Mouse (Mus musculus) intestine, embryonic 16.5 days (tissue): Measurements from ENCODE around the gene Gltpd2. TPM values are rescaled to one million over a fixed set of nuclear protein-coding genes. Genes with fewer than 3 reads are reported as not detected.
A peak's percentile ranks its signal among the peaks of the same experiment; 100 is the strongest.

ENCODE experiments used
- ATAC-seq: fragments of 200-750 bp; cut with Nextera tagmentation; 2 replicates; pipeline ENCODE4 v1.8.0; 2017; ENCODE audit warnings: moderate TSS enrichment, moderate library complexity
- H3K27ac ChIP-seq: fragments of 300-500 bp; sonication (generic); 2 replicates; pipeline ENCODE4 v1.5.1; 2014; ENCODE audit warnings: mild to moderate bottlenecking, low read length
- H3K27me3 ChIP-seq: fragments of 300-500 bp; sonication (generic); replicated peaks from 2 replicates; pipeline ENCODE4 v1.6.1; 2014; ENCODE audit warnings: low read length, control low read depth, mixed read lengths; ENCODE audit not compliant: control insufficient read depth, insufficient read depth
- H3K36me3 ChIP-seq: fragments of 300-500 bp; sonication (generic); 2 replicates; pipeline ENCODE4 v1.6.1; 2014; ENCODE audit warnings: low read length, control low read depth; ENCODE audit not compliant: control insufficient read depth, insufficient read depth
- H3K4me1 ChIP-seq: fragments of 300-500 bp; sonication (generic); 2 replicates; pipeline ENCODE4 v1.6.1; 2014; ENCODE audit warnings: low read length, control low read depth, mixed read lengths; ENCODE audit not compliant: control insufficient read depth, insufficient read depth
- H3K4me2 ChIP-seq: fragments of 300-500 bp; sonication (generic); 2 replicates; pipeline ENCODE4 v1.6.1; 2014; ENCODE audit warnings: low read depth, low read length, control low read depth
- H3K4me3 ChIP-seq: fragments of 300-500 bp; sonication (generic); 2 replicates; pipeline ENCODE4 v1.5.1; 2014; ENCODE audit warnings: mild to moderate bottlenecking, low read length
- H3K9ac ChIP-seq: fragments of 300-500 bp; sonication (generic); 2 replicates; pipeline ENCODE4 v1.6.1; 2014; ENCODE audit warnings: low read depth, low read length
- H3K9me3 ChIP-seq: fragments of 300-500 bp; sonication (generic); 2 replicates; pipeline ENCODE4 v1.6.1; 2016; ENCODE audit warnings: low read length, control low read depth; ENCODE audit not compliant: control insufficient read depth
- WGBS: fragments of 180-500 bp; shearing (Covaris S2); extraction: QIAGEN DNeasy Blood & Tissue Kit; methylation state at CpG from one replicate; pipeline ENCODE4 v1.1.7; 2014; 5-methylcytosine and 5-hydroxymethylcytosine counted together
- polyA plus RNA-seq: library from polyadenylated mRNA; unstranded; fragments of >200 nt; fragmentation: Nextera tagmentation; extraction: Ambion mirVana; gene quantifications from 2 replicates; pipeline ENCODE4 v1.2.1, GENCODE M21; 2015

Gene Gltpd2
- polyA plus RNA-seq, 1 experiment from 2014 or later = 2.0 TPM

DNA sequence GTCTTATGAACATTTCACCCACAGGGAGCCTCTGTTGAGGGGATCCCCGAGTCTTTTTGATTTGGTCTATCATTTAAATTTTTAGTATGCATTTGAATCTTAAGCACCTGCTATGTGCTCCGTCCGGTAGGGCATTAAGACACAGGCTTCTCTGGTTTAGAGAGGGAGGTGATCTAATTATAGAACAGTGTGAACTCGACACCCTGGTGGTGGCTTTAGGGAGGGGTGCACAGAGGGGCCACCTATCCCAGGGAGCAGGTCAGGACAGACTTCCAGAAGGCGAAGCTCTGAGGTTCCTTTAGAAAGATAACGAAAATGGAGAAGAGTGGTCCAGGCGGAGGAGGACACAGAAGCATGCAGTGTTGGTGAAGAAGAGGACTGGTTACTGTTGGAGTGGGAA, 25.5 kb downstream of the Gltpd2 start:
- Histone ChIP-seq H3K9me3 (no peaks in the 10 kb centered on the region), H3K4me2 (no peak overlapping the region), H3K27ac (no peak overlapping the region), H3K27me3 (no peaks in the 10 kb centered on the region), H3K4me1 (peaks cover 5% of the 10 kb centered on the region), H3K4me3 (no peak overlapping the region), H3K9ac (no peak overlapping the region), H3K36me3 (no peaks in the 10 kb centered on the region)
- 75% methylated on average over 7 of the region's 7 CpGs for WGBS
- ATAC-seq = no peak

DNA sequence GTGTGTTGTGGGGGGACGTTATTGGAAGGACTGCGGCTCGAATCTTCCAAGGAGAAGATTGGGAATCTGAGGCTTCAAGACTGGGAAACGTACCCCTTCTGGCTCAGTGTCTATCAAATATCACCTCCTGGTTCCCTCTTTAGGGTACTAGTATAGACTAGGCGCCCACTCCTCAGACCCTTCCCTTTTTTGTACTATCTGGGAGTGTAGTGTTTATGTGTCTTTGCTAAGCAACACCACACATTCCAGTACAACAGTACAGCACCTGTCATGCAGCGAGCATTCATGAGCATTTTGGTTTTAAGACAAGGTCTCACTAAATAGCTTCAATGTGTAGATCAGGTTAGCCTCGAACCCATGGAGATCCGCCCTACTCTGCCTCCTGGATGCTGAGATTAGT, 32.5 kb downstream of the Gltpd2 start:
- Histone ChIP-seq H3K4me2 (no peak overlapping the region), H3K27ac (no peak overlapping the region), H3K9me3 (no peaks in the 10 kb centered on the region), H3K4me3 (no peak overlapping the region), H3K9ac (no peak overlapping the region), H3K4me1 (no peaks in the 10 kb centered on the region), H3K36me3 (no peaks in the 10 kb centered on the region; the same call in 1 of the 2 replicates), H3K27me3 (no peaks in the 10 kb centered on the region)
- WGBS = 87% methylated on average over 8 of the region's 8 CpGs
- ATAC-seq = no peak

DNA sequence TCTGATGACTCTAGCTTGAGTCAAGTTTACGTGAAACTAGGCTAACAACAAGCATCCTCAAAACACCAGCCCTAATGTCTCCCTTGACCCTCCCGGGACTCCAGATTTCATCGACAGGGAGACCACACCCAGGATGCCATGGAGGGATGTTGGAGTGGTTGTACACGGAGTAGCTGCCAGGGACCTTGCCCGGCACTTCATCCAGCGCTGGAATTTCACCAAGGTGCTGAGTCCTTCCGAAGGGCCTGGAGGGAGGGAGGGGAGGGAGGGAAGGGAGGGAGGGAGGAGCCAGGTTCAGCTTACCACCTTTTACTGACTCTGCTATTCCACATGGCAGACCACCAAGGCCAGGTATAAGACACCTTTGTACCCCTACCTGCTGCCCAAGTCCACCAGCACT, 34.9 kb downstream of the Gltpd2 start:
- Histone ChIP-seq H3K27ac (no peak overlapping the region), H3K4me3 (no peak overlapping the region), H3K9me3 (no peaks in the 10 kb centered on the region), H3K9ac (no peak overlapping the region), H3K36me3 (no peaks in the 10 kb centered on the region; the same call in 1 of the 2 replicates), H3K4me1 (no peaks in the 10 kb centered on the region), H3K27me3 (no peaks in the 10 kb centered on the region), H3K4me2 (no peak overlapping the region)
- no peak for ATAC-seq
- 35% methylated on average over 6 of the region's 7 CpGs for WGBS

DNA sequence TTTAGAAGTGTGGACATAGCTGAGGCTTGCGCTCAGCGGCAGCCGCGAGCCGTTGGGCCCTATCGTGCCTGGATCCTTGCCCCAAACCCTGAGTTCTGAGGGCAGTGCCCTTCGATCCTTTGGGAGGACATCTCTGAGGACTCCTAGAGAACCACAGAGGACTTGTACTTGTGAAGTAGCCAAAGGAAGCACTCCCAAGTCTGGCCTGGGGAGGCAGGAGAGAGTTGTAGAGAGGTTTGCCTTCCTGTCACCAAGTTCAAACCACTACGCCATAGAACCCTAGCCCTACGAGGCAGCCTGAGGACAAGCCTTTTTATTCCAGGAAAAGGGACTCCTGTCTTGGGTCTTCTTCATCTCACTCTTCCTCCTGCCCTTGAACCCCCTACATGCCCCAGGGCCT, 38.5 kb downstream of the Gltpd2 start:
- Histone ChIP-seq H3K36me3 (no peaks in the 10 kb centered on the region; the same call in 1 of the 2 replicates), H3K4me1 (peaks cover 7% of the 10 kb centered on the region; the same call in 1 of the 2 replicates), H3K27ac (no peak overlapping the region), H3K4me2 (no peak overlapping the region), H3K4me3 (no peak overlapping the region), H3K9ac (no peak overlapping the region), H3K27me3 (no peaks in the 10 kb centered on the region), H3K9me3 (no peaks in the 10 kb centered on the region)
- ATAC-seq = no peak
- 91% methylated on average over 9 of the region's 9 CpGs for WGBS

DNA sequence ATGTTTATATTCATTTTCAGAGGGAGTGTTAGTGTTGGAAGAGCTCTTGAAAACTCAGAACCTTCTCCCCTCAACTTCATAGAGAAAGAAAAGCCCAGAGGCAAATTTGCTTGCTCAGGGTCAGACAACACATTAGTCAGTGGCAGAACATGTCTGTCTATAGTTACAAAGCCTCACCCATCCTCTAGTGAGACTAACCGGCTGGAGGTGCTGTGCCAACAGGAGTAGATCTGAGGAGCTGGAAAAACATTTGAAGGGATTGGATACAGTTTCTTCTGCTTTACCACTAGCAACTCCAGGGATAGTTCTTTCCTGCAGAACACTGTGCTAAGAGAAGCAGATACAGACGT, 42.9 kb downstream of the Gltpd2 start:
- peaks cover 26% of the 10 kb centered on the region for H3K4me1 ChIP-seq
- peak; percentile 32; the same call in 1 of the 2 replicates for ATAC-seq

DNA sequence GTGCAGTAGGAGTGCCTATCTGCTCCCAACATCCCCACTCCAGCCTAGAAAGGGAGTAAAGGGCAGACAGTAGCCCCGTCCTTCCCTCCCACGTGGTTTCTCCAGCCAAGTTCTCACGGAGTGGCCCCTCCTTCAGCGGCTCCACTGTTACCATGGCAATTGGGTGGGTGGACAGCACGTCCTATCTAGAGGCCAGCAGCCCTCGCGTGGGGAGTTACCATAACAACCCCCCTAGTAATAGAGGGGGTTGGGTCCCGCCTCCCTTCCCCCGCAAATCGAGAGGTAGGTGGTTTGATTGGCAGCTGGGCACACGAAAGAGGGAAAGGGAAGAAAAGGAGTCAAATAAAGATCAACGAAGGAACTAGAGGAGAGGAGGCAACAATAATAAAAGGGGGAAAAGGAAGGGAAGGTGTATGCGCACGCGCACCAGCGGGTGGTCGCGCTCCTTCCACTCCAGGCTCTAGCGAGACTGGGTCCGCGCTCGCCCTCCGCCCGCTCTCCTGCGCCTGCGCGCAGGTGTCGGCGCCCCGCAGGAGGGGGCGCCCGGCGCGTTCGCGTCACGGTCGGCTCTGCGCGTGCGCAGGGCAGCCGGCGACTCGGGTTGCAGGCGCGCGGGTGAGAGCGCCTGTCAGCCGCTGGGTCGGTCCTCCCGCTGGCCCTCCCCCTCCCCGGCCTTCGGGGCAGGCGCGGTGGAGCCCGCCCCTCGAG, 43.4 kb downstream of the Gltpd2 start, which contains the start of gene Mink1:
Gene Mink1, plus strand, starts transcription at position 595 of the 708 bp plus-strand sequence.
- peak; percentile 91 for ATAC-seq
- H3K4me3 ChIP-seq = peak within 1 kb of the TSS; percentile 74
- H3K27me3 ChIP-seq = no peaks in the 10 kb centered on the region
- under 1% methylated on average over 53 of the region's 57 CpGs for WGBS
- peak within 1 kb of the TSS; percentile 92 for H3K27ac ChIP-seq
- H3K4me1 ChIP-seq = peaks cover 26% of the 10 kb centered on the region
- peak within 1 kb of the TSS; percentile 88 for H3K9ac ChIP-seq
- peak within 1 kb of the TSS; percentile 87 for H3K4me2 ChIP-seq
- no peaks in the 10 kb centered on the region for H3K9me3 ChIP-seq
- no peaks in the 10 kb centered on the region for H3K36me3 ChIP-seq

More for the DNA sequence above, 42.9 kb downstream of the Gltpd2 start:
- H3K9ac ChIP-seq = peak overlapping the region; percentile 88
- H3K4me3 ChIP-seq = peak overlapping the region; percentile 74
- no peaks in the 10 kb centered on the region for H3K9me3 ChIP-seq
- H3K36me3 ChIP-seq = no peaks in the 10 kb centered on the region
- peak overlapping the region; percentile 92 for H3K27ac ChIP-seq
- WGBS = 0% methylated on average over 2 of the region's 2 CpGs
- H3K27me3 ChIP-seq = no peaks in the 10 kb centered on the region
- peak overlapping the region; percentile 87 for H3K4me2 ChIP-seq

DNA sequence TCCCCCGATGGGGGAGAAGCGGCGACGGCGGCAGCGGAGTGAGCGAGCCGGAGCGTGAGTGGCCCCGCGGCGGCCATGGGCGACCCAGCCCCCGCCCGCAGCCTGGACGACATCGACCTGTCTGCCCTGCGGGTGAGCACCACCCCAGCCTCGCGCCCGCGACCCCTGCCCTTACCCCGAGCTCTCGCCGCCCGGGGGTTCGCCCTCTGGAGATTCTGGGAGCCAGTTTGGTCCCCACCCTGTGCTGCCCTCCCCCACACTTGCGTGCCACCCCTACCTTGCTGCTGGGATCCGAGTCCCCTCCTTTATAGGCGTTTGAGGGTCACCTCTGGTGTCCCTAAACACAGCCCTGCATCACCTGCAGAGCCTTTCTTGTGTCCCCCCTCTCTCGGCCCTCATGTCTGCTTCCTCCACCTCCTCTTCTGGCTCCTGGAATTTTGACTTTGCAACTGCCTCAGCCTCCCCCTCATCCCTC, 44.0 kb downstream of the Gltpd2 start:
- no peaks in the 10 kb centered on the region for H3K27me3 ChIP-seq
- peak overlapping the region; percentile 88 for H3K9ac ChIP-seq
- peak overlapping the region; percentile 87 for H3K4me2 ChIP-seq
- no peaks in the 10 kb centered on the region for H3K9me3 ChIP-seq
- no peaks in the 10 kb centered on the region for H3K36me3 ChIP-seq
- ATAC-seq = no peak; the same call in 1 of the 2 replicates
- H3K4me3 ChIP-seq = peak overlapping the region; percentile 74
- WGBS = under 1% methylated on average over 31 of the region's 31 CpGs
- peak overlapping the region; percentile 92 for H3K27ac ChIP-seq
- peaks cover 26% of the 10 kb centered on the region for H3K4me1 ChIP-seq

DNA sequence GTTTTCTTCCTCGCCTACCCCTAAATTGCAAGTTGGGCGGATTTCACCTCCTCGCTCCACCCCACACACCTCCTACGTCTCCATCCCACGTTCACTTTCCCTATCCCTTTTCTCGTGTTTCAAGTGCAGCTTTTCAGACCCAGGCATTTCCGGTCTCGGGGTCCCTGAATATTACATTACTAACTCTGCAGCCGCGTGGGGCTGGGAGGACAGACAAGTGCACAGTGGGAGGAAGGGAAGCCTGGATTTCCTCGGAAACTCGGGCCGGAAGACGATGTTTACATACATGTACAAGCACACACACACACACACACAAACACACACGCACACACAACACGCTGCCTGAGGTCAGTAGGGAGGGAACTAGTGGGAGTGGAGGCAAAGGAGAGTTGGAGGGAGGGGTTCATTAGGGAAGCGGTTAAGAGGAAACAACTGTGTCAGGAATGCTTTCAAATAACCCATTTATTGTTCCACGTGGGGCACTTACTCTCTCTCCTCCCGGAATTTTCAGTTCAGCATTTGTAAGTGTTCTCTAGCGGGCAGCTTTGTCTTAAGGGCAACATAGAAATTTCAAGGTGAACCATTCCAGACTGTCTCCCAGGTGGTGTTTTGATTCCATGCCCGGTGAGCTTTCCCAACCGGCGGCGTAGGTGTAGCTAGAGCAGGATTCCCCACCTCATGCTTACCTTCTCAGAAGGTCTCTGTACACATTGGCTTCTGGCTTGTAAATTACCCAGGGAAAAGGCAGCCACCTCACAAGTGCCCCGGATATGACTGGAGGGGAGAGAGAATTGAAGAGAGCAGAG, 44.7 kb downstream of the Gltpd2 start:
- peak overlapping the region; percentile 92 for H3K27ac ChIP-seq
- peak overlapping the region; percentile 87 for H3K4me2 ChIP-seq
- no peaks in the 10 kb centered on the region for H3K27me3 ChIP-seq
- ATAC-seq = peak; percentile 24
- no peaks in the 10 kb centered on the region for H3K9me3 ChIP-seq
- H3K4me1 ChIP-seq = peaks cover 26% of the 10 kb centered on the region
- peak overlapping the region; percentile 88 for H3K9ac ChIP-seq
- peak overlapping the region; percentile 74 for H3K4me3 ChIP-seq
- under 1% methylated on average over 25 of the region's 25 CpGs for WGBS
- H3K36me3 ChIP-seq = no peaks in the 10 kb centered on the region

DNA sequence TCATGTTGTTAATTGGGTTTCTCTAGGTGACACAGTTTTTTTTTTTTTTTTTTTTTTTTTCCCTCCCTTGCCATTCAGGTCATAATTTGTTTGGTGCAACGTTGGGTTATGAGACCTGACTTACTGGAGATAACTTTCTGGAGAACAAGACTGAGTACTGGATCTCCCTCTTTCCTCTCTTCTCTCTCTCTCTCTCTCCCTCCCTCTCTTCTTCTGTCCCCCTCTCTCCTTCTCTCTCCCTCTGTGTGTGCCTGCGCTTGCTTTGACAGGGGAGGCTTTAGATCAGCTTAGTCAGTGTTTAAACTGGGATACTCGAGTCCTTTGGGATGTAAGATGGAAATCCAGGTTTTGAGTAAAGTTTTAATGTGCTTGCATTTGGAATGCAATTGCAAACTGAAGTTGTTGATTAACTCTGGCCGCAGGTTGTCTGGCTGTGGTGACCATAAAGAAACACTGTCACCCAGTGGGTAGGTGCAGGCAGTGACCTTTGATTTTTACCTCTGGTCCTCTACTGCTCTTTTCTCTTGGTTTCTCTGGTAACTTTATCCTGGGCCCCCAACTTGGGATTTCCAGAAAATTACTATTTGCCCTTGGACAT, 45.4 kb downstream of the Gltpd2 start:
- Histone ChIP-seq H3K27ac (peak overlapping the region; percentile 92), H3K9me3 (no peaks in the 10 kb centered on the region), H3K36me3 (no peaks in the 10 kb centered on the region), H3K4me1 (peaks cover 26% of the 10 kb centered on the region), H3K27me3 (no peaks in the 10 kb centered on the region), H3K9ac (peak overlapping the region; percentile 88), H3K4me2 (peak overlapping the region; percentile 87), H3K4me3 (peak overlapping the region; percentile 74)
- no peak for ATAC-seq
- 28% methylated on average over 4 of the region's 4 CpGs for WGBS
